Mouse (Mus musculus) forebrain, embryonic 13.5 days (tissue): ENCODE data around the gene Sub1. TPM values are rescaled to one million over a fixed set of nuclear protein-coding genes. Genes with fewer than 3 reads are reported as not detected.

Experiments
- ATAC-seq: fragments of 200-750 bp; cut with Nextera tagmentation; 2 replicates; pipeline ENCODE4 v1.8.0; 2017
- H3K27ac ChIP-seq: fragments of 300-500 bp; sonication (generic); 2 replicates; pipeline ENCODE4 v1.5.1; 2015; ENCODE audit warnings: inconsistent platforms, mild to moderate bottlenecking, moderate library complexity
- H3K27me3 ChIP-seq: fragments of 300-500 bp; sonication (generic); 2 replicates; pipeline ENCODE4 v1.6.1; 2015; ENCODE audit warnings: mild to moderate bottlenecking, inconsistent platforms
- H3K36me3 ChIP-seq: fragments of 300-500 bp; sonication (generic); 2 replicates; pipeline ENCODE4 v1.6.1; 2015; ENCODE audit warnings: mild to moderate bottlenecking, inconsistent platforms; ENCODE audit not compliant: poor library complexity, severe bottlenecking
- H3K4me1 ChIP-seq: fragments of 300-500 bp; sonication (generic); 2 replicates; pipeline ENCODE4 v1.6.1; 2015; ENCODE audit warnings: inconsistent platforms
- H3K4me2 ChIP-seq: fragments of 300-500 bp; sonication (generic); 2 replicates; pipeline ENCODE4 v1.6.1; 2015; ENCODE audit warnings: inconsistent platforms, mild to moderate bottlenecking, moderate library complexity
- H3K4me3 ChIP-seq: fragments of 300-500 bp; sonication (generic); 2 replicates; pipeline ENCODE4 v1.5.1; 2015; ENCODE audit warnings: mild to moderate bottlenecking, inconsistent platforms
- H3K9ac ChIP-seq: fragments of 300-500 bp; sonication (generic); 2 replicates; pipeline ENCODE4 v1.6.1; 2015; ENCODE audit warnings: mild to moderate bottlenecking, inconsistent platforms
- H3K9me3 ChIP-seq: fragments of 300-500 bp; sonication (generic); replicated peaks from 2 replicates; pipeline ENCODE4 v1.6.1; 2016; ENCODE audit warnings: inconsistent platforms
- WGBS: fragments of 180-500 bp; shearing (Covaris S2); methylation state at CpG from one replicate; pipeline ENCODE4 v1.1.7; 2015; 5-methylcytosine and 5-hydroxymethylcytosine counted together
- polyA plus RNA-seq: library from polyadenylated mRNA; unstranded; fragments of >200 nt; fragmentation: Nextera tagmentation; extraction: Ambion mirVana; gene quantifications from 2 replicates; pipeline ENCODE4 v1.2.1, GENCODE M21; 2015

The Sub1 gene
- polyA plus RNA-seq, 1 experiment from 2014 or later, result 645 TPM

GRCm38 (mm10) chr15:11954190-11954589 lies 42.6 kb downstream of the Sub1 start:
- Histone ChIP-seq H3K27me3 (no peaks in the 10 kb centered on the region), H3K4me3 (no peak overlapping the region), H3K4me1 (no peaks in the 10 kb centered on the region), H3K36me3 (no peaks in the 10 kb centered on the region), H3K4me2 (no peak overlapping the region), H3K9me3 (no peaks in the 10 kb centered on the region), H3K27ac (no peak overlapping the region), H3K9ac (no peak overlapping the region)
- ATAC-seq, result no peak
- WGBS, result 59% methylated on average over 4 of the region's 4 CpGs

- WGBS, result 85% methylated on average over 3 of the region's 3 CpGs
Observed at GRCm38 (mm10) chr15:11952159-11952558, 44.6 kb downstream of the Sub1 start.

GRCm38 (mm10) chr15:11951181-11951580 lies 45.6 kb downstream of the Sub1 start:
- H3K9me3 ChIP-seq, result no peaks in the 10 kb centered on the region
- H3K36me3 ChIP-seq, result no peaks in the 10 kb centered on the region
- H3K4me3 ChIP-seq, result no peak overlapping the region
- WGBS, result 92% methylated on average over 7 of the region's 7 CpGs
- H3K27me3 ChIP-seq, result no peaks in the 10 kb centered on the region
- ATAC-seq, result no peak
- no peak overlapping the region for H3K27ac ChIP-seq
- no peak overlapping the region for H3K9ac ChIP-seq
- no peaks in the 10 kb centered on the region for H3K4me1 ChIP-seq
- no peak overlapping the region for H3K4me2 ChIP-seq

More at GRCm38 (mm10) chr15:11952159-11952558, 44.6 kb downstream of the Sub1 start:
- no peaks in the 10 kb centered on the region for H3K9me3 ChIP-seq
- H3K36me3 ChIP-seq, result no peaks in the 10 kb centered on the region
- no peak overlapping the region for H3K9ac ChIP-seq
- no peak overlapping the region for H3K4me3 ChIP-seq
- H3K4me1 ChIP-seq, result no peaks in the 10 kb centered on the region
- no peak overlapping the region for H3K4me2 ChIP-seq
- ATAC-seq, result no peak
- no peaks in the 10 kb centered on the region for H3K27me3 ChIP-seq
- H3K27ac ChIP-seq, result no peak overlapping the region

- Histone ChIP-seq H3K9ac (no peak overlapping the region), H3K27me3 (no peaks in the 10 kb centered on the region), H3K4me3 (no peak overlapping the region), H3K27ac (no peak overlapping the region), H3K9me3 (no peaks in the 10 kb centered on the region), H3K4me1 (no peaks in the 10 kb centered on the region), H3K4me2 (no peak overlapping the region), H3K36me3 (no peaks in the 10 kb centered on the region)
- WGBS, result 94% methylated on average over 10 of the region's 10 CpGs
- ATAC-seq, result no peak
Observed at GRCm38 (mm10) chr15:11950144-11950543, 46.6 kb downstream of the Sub1 start.

GRCm38 (mm10) chr15:11949490-11949889 lies 47.3 kb downstream of the Sub1 start:
- ATAC-seq, result no peak
- 92% methylated on average over 3 of the region's 3 CpGs for WGBS

GRCm38 (mm10) chr15:11940855-11941254 lies 55.9 kb downstream of the Sub1 start:
- H3K27ac ChIP-seq, result no peak overlapping the region

More at GRCm38 (mm10) chr15:11949490-11949889, 47.3 kb downstream of the Sub1 start:
- Histone ChIP-seq H3K27me3 (no peaks in the 10 kb centered on the region), H3K9me3 (no peaks in the 10 kb centered on the region), H3K4me1 (no peaks in the 10 kb centered on the region), H3K4me3 (no peak overlapping the region), H3K9ac (no peak overlapping the region), H3K27ac (no peak overlapping the region), H3K36me3 (no peaks in the 10 kb centered on the region), H3K4me2 (no peak overlapping the region)

More at GRCm38 (mm10) chr15:11940855-11941254, 55.9 kb downstream of the Sub1 start:
- Histone ChIP-seq H3K4me3 (no peak overlapping the region), H3K9me3 (no peaks in the 10 kb centered on the region), H3K27me3 (peaks cover 33% of the 10 kb centered on the region), H3K36me3 (no peaks in the 10 kb centered on the region), H3K9ac (no peak overlapping the region), H3K4me1 (peaks cover 6% of the 10 kb centered on the region; the same call in 1 of the 2 replicates), H3K4me2 (no peak overlapping the region)
- WGBS, result 27% methylated on average over 5 of the region's 5 CpGs
- peak; percentile 38; the same call in 1 of the 2 replicates for ATAC-seq

Other genes with a start within 250 kb of the Sub1 start
- gene Npr3, start 89.7 kb downstream of the Sub1 start, polyA plus RNA-seq, result 0.59 and 1.6 TPM in 2 replicates
- gene Zfr, start 120.8 kb upstream of the Sub1 start, polyA plus RNA-seq, result 119 and 133 TPM in 2 replicates
- 10.3 and 11.3 TPM in 2 replicates for gene Mtmr12, start 208.0 kb upstream of the Sub1 start, polyA plus RNA-seq